Mouse (Mus musculus) C2C12 (cell line): ENCODE results near the gene Actr1b.

Source experiments
- CEBPB ChIP-seq: IDR thresholded peaks from one replicate; pipeline ENCODE4 v1.6.1; 2011; ENCODE audit warnings: low read depth, mild to moderate bottlenecking, control low read depth, moderate library complexity
- CTCF ChIP-seq: IDR thresholded peaks from one replicate; pipeline ENCODE4 v1.5.1; 2011; ENCODE audit not compliant: control insufficient read depth, insufficient read depth, insufficient read length
- MAX ChIP-seq: IDR thresholded peaks from one replicate; pipeline ENCODE4 v1.6.1; 2011; ENCODE audit warnings: mild to moderate bottlenecking, control low read depth
- USF1 ChIP-seq: IDR thresholded peaks from one replicate; pipeline ENCODE4 v1.6.1; 2011; ENCODE audit warnings: low read depth, mild to moderate bottlenecking, control low read depth, moderate library complexity

DNA sequence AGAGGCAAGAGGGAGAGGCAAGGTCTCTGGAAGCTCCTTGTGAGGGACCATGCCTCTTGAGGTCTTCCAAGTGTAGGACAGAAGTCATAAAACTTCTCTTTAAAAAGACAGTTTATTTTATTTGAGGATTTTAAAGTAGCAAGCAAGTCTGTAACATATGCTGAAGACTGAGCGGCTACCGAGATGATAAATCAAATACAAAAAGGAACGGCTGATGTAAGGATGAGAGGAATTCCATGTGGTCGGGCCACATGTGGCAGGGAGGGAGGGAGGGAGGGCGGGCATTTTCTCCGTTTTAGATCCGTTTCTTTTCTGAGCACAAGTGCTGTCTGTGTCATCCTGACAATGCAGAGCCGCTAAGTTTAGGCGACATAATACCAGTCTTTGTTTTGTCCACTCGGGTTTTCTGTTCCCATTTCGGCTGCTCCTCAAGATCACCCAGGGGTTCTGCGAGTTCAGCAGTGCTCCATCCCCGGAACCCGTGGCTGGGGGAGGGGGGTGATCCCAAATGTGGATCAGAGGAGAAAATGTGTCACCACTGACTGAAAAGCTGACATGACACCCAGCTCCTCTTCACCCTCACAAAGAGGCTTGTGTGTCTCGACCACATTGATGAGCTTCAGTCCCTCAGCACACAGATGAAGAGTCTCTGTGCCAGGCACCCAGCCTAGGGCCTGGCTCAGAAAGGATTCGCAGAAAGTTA is 41.4 kb downstream of the Actr1b start:
- TF ChIP-seq CEBPB (no peak), USF1 (no peak), CTCF (no peak), MAX (no peak)
